Mouse (Mus musculus): Measurements from ENCODE around the gene H2-K1. TPM values are rescaled to one million over a fixed set of nuclear protein-coding genes. Genes with fewer than 3 reads are reported as not detected.

Gene H2-K1
- polyA plus RNA-seq, 1 experiment: 166 TPM

- Histone ChIP-seq H3K4me1 (ENCODE audit: control insufficient read depth, insufficient read depth, low read length) (peaks cover 24% of the 10 kb centered on the region), H3K4me3 (ENCODE audit: insufficient read depth, low read length) (no peak overlapping the region)
- TF ChIP-seq POLR2A (IDR thresholded peaks at IDR 0.05; ENCODE audit: low read depth, low read length): peak; percentile 33; the same call in 1 of the 2 replicates
- TF ChIP-seq CTCF (IDR thresholded peaks at IDR 0.05; ENCODE audit: borderline replicate concordance, insufficient read depth, low read length): no peak
Measured at GRCm38 (mm10) chr17:34028501-34029149, 28.5 kb upstream of the H2-K1 start.

GRCm38 (mm10) chr17:34027656-34028223, 27.6 kb upstream of the H2-K1 start, which contains the start of gene H2-Ke6:
TSS of gene H2-Ke6 (minus strand) at chr17:34028060.
- Histone ChIP-seq H3K4me3 (ENCODE audit: insufficient read depth, low read length) (peak within 1 kb of the TSS; percentile 53), H3K4me1 (ENCODE audit: control insufficient read depth, insufficient read depth, low read length) (peaks cover 20% of the 10 kb centered on the region; the same call in 1 of the 2 replicates), H3K27ac (ENCODE audit: insufficient read depth, low read length) (peak within 1 kb of the TSS; percentile 32)
- TF ChIP-seq POLR2A (IDR thresholded peaks at IDR 0.05; ENCODE audit: low read depth, low read length) (peak; percentile 85), CTCF (IDR thresholded peaks at IDR 0.05; ENCODE audit: borderline replicate concordance, insufficient read depth, low read length) (0 out of 2 replicates have a peak, but pooled peaks have one; percentile 8)

More at GRCm38 (mm10) chr17:34028501-34029149, 28.5 kb upstream of the H2-K1 start:
- H3K27ac ChIP-seq (ENCODE audit: insufficient read depth, low read length): no peak overlapping the region

- Histone ChIP-seq H3K4me1 (ENCODE audit: control insufficient read depth, insufficient read depth, low read length) (peaks cover 20% of the 10 kb centered on the region; the same call in 1 of the 2 replicates), H3K4me3 (ENCODE audit: insufficient read depth, low read length) (peak overlapping the region; percentile 53), H3K27ac (ENCODE audit: insufficient read depth, low read length) (peak overlapping the region; percentile 32)
- TF ChIP-seq CTCF (IDR thresholded peaks at IDR 0.05; ENCODE audit: borderline replicate concordance, insufficient read depth, low read length): no peak
- TF ChIP-seq POLR2A (IDR thresholded peaks at IDR 0.05; ENCODE audit: low read depth, low read length): peak; percentile 40
Measured at GRCm38 (mm10) chr17:34026917-34027655, 26.9 kb upstream of the H2-K1 start.

GRCm38 (mm10) chr17:34026221-34026620, 26.1 kb upstream of the H2-K1 start:
- H3K4me1 ChIP-seq (ENCODE audit: control insufficient read depth, insufficient read depth, low read length): peaks cover 20% of the 10 kb centered on the region; the same call in 1 of the 2 replicates
- no peak overlapping the region for H3K4me3 ChIP-seq (ENCODE audit: insufficient read depth, low read length)
- H3K27ac ChIP-seq (ENCODE audit: insufficient read depth, low read length): no peak overlapping the region
- no peak for TF ChIP-seq CTCF (IDR thresholded peaks at IDR 0.05; ENCODE audit: borderline replicate concordance, insufficient read depth, low read length)
- TF ChIP-seq POLR2A (IDR thresholded peaks at IDR 0.05; ENCODE audit: low read depth, low read length): peak; percentile 5; the same call in 1 of the 2 replicates

GRCm38 (mm10) chr17:34025756-34026151, 25.6 kb upstream of the H2-K1 start:
- no peak for TF ChIP-seq CTCF (IDR thresholded peaks at IDR 0.05; ENCODE audit: borderline replicate concordance, insufficient read depth, low read length)
- peak; percentile 29; the same call in 1 of the 2 replicates for TF ChIP-seq POLR2A (IDR thresholded peaks at IDR 0.05; ENCODE audit: low read depth, low read length)
- H3K4me1 ChIP-seq (ENCODE audit: control insufficient read depth, insufficient read depth, low read length): peaks cover 20% of the 10 kb centered on the region; the same call in 1 of the 2 replicates
- peak overlapping the region; percentile 67; the same call in 1 of the 2 replicates for H3K4me3 ChIP-seq (ENCODE audit: insufficient read depth, low read length)
- H3K27ac ChIP-seq (ENCODE audit: insufficient read depth, low read length): no peak overlapping the region

- Histone ChIP-seq H3K27ac (ENCODE audit: insufficient read depth, low read length) (peak overlapping the region; percentile 58), H3K4me3 (ENCODE audit: insufficient read depth, low read length) (peak overlapping the region; percentile 67), H3K4me1 (ENCODE audit: control insufficient read depth, insufficient read depth, low read length) (peaks cover 20% of the 10 kb centered on the region; the same call in 1 of the 2 replicates)
- TF ChIP-seq CTCF (IDR thresholded peaks at IDR 0.05; ENCODE audit: borderline replicate concordance, insufficient read depth, low read length): no peak
- 0 out of 2 replicates have a peak, but pooled peaks have one; percentile 25 for TF ChIP-seq POLR2A (IDR thresholded peaks at IDR 0.05; ENCODE audit: low read depth, low read length)
Measured at GRCm38 (mm10) chr17:34024861-34025755, 25.0 kb upstream of the H2-K1 start.

- TF ChIP-seq POLR2A (IDR thresholded peaks at IDR 0.05; ENCODE audit: low read depth, low read length): peak; percentile 90
- no peak for TF ChIP-seq CTCF (IDR thresholded peaks at IDR 0.05; ENCODE audit: borderline replicate concordance, insufficient read depth, low read length)
- peak within 1 kb of the TSS; percentile 58 for H3K27ac ChIP-seq (ENCODE audit: insufficient read depth, low read length)
- peak within 1 kb of the TSS; percentile 67 for H3K4me3 ChIP-seq (ENCODE audit: insufficient read depth, low read length)
- peaks cover 16% of the 10 kb centered on the region; the same call in 1 of the 2 replicates for H3K4me1 ChIP-seq (ENCODE audit: control insufficient read depth, insufficient read depth, low read length)
Measured at GRCm38 (mm10) chr17:34024317-34024821, 24.2 kb upstream of the H2-K1 start, which contains the start of gene Ring1. TSS of gene Ring1 (minus strand) at chr17:34024680.

- Histone ChIP-seq H3K27ac (ENCODE audit: insufficient read depth, low read length) (no peak overlapping the region), H3K4me3 (ENCODE audit: insufficient read depth, low read length) (peak overlapping the region; percentile 67; the same call in 1 of the 2 replicates), H3K4me1 (ENCODE audit: control insufficient read depth, insufficient read depth, low read length) (peaks cover 10% of the 10 kb centered on the region; the same call in 1 of the 2 replicates)
- no peak for TF ChIP-seq CTCF (IDR thresholded peaks at IDR 0.05; ENCODE audit: borderline replicate concordance, insufficient read depth, low read length)
- no peak for TF ChIP-seq POLR2A (IDR thresholded peaks at IDR 0.05; ENCODE audit: low read depth, low read length)
Measured at GRCm38 (mm10) chr17:34023678-34024077, 23.5 kb upstream of the H2-K1 start.

All from embryonic fibroblast, embryonic 13.5 days (primary cell).